Mouse (Mus musculus) megakaryocyte, adult 5-6 weeks (primary cell): ENCODE measurements around the gene Eid2. TPM values are rescaled to one million over a fixed set of nuclear protein-coding genes. Genes with fewer than 3 reads are reported as not detected.
"Not testable (repeated sequence)": the region's sequence is repeated elsewhere in the genome, so short reads cannot be mapped to it uniquely, and the experiment has no call there.

ENCODE experiments used
- ATAC-seq: 2 replicates; pipeline ENCODE4 v1.8.0; 2016; ENCODE audit warnings: mild to moderate bottlenecking, inconsistent platforms; ENCODE audit not compliant: poor library complexity, severe bottlenecking
- total RNA-seq, 2 experiments: library from RNA; stranded (forward) in 1 of 2; stranded (reverse) in 1 of 2; fragments of 153-499, 151-499 nt in 1 of 2; fragments of 221-1000, 200-1000 nt in 1 of 2; gene quantifications; 2 replicates each; pipeline versions ENCODE4 v1.2.3 to v1.2.4; 2015 to 2017

Eid2 gene
- total RNA-seq (2015) (0.68 and 1.1 TPM in 2 replicates), total RNA-seq (2017) (0.40 and 0.57 TPM in 2 replicates)

DNA sequence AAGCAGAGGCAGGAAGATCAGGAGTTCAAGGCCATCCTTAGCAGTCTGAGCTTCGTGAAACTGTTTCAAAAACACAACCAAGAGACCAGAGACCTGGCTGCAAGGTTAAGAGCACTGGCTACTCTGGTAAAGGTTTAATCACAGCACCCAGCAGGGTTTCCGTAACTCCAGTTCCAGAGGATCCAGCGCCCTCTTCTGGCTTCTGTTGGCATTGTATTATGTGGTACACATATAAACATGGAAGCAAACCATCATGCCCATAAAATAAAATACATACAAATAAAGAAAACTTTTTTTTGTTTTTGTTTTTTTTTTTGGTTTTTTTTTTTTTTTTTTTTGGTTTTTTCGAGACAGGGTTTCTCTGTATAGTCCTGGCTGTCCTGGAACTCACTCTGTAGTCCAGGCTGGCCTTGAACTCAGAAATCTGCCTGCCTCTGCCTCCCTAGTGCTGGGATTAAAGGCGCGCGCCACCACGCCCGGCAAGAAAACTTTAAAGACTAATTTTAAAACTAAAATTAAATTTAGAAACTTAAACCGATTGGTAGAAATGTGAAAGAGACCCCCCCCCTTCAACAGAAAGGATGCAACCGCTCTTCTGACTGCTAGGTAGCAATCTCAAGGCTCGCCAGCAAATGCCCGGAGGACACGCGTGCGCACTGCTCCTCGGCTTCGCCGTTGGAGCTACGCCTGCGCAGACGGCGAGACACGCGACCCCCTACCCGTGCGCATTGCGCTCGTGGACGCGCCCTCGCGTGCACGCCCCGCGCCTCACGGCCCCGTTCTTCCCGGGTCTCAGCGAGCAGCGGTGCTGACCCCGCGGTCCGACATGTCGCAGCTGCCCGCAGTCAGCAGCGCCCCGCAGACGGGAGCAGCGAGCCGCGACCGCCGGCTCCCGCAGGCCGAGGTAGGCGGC, at the start of gene Eid2:
Gene Eid2 (plus strand): TSS at position 753 of the 913 bp plus-strand sequence.
- no peak for ATAC-seq

DNA sequence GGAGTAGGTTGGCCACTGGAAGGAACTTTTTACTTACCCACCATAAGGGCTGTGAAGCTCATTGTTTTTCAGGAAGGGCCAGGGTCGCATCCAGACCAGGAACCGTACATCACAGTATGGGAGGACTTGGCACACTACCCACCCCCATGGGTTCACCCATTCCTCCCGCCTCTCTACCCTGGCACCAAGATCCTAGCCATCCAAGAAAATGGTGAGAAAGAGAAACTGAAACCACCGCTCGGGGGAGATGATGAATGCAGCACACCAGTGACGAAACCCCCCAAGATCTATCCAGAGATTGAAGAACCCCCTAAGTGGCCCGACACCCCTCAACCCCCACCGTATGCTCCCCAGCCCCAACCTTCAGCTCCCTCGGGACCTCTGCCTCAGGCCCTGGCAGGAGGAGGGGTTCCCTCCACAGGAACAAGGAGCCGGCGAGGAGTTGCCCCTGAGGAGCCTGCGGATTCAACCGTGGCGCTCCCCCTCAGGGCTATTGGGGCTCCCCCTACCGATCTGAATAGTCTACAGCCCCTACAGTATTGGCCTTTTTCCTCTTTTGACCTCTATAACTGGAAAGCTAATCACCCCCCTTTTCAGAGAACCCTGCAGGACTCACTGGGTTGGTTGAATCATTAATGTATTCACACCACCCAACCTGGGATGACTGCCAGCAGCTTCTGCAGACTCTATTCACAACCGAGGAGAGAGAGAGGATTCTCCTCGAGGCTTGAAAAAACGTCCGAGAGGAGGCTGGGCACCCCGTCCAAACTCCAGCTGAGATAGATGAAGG, 48.5 kb upstream of the Eid2 start:
- not testable (repeated sequence) for ATAC-seq

DNA sequence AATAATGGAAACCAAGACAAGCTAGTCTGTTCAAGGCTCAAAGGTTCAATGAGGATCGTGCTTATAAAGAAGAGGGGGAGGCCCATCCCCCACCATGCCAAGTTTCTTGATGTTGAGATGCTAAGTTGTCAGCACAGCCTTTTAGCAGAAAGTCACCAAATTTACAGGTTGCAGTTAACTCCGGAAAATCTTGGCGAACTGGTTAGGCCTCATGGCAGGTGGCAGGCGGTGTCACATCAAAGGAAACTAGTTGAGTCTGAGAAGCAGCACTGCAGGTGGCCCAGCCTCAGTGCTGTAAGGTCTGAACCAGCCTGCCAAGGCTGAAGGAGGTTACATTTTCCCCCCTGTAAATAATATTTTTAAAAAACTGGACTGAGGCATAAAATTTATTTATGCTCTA, 40.8 kb upstream of the Eid2 start:
- ATAC-seq = not testable (repeated sequence)

DNA sequence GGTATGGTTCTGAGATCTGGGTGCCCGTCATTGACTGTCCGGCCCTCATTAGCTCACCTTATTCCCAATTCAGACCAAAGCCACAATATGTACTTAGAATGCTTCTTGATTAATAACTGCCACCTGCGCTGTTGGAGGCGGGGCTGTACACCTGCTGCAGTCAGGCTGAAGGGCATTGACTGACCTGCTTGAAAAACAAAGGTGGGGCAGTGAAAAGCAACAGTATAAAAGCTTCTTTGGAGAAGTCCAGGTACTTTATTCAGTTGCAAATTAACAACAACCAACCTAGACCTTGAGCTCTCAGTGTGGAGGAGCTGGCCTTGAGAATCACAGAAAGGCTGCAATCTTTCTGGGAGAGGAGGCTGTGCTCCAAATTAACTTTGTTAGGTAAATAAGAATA, 40.3 kb upstream of the Eid2 start:
- not testable (repeated sequence) for ATAC-seq

DNA sequence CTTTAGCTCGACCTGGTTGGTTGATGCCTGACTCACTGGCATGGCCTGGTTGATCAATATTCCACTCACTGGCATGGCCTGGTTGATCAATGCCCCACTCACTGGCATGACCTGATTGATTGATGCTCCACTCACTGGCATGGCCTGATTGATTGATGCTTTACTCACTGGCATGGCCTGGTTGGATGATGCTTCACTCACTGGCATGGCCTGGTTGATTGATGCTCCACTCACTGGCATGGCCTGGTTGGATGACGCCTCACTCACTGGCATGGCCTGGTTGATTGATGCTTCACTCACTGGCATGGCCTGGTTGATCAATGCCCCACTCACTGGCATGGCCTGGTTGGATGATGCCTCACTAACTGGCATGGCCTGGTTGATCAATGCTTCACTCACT, 23.7 kb upstream of the Eid2 start:
- ATAC-seq = not testable (repeated sequence)

DNA sequence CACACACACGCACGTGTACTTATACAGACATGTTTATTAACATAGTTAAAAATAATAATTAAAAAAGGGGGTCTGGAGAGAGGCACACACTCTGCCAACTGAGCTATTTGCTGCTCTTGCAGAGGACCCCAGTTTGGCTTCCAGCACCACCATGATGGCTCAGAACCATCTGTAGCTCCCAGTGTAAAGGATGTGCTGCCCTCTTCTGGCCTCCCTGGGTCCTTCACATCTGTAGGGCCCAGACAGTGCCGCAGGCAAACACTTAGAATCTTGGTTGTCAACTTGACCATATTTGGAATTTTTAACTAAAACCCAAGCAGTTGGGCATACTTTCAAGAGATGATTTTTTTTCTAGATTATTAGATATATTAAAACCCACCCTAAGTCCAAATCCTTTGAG, 18.7 kb upstream of the Eid2 start:
- no peak for ATAC-seq

DNA sequence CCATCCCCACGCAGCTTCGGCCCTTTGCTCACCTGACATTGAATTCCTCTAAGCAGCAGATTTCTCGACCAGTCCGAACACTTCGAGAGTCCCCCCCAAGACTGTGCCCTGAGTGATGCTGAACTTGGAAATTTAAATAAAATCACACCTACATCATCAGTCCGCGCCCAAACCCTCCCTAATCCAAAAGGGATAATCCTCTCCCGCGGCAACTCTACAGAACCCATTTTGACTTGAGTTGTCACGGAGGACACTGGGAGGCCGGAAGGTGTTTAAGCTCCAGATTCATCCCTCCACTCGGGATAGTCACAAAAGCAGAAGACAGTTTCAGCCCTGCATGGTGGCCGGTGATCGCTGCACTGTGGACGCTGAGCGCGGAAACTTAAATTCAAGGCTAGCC, 15.7 kb upstream of the Eid2 start:
- ATAC-seq = no peak

DNA sequence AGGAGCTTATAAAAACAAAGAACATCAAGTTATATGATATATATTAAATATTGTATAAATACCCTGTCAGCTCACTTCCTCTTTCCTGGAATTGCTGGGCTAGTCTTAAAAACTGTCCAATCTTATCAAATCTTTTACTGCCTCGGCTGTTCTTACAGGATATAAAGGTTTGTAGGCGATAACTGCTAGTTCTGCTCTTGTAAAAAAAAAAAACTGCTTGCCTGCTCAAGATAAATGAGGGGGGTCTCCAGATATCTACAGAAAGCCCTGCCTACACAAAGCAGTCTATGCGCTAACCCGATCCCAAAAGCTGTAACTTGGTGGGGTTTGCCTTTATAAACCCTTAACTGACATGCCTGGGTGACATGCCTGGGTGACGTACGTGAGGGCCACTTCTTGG, 13.1 kb upstream of the Eid2 start:
- ATAC-seq = no peak

DNA sequence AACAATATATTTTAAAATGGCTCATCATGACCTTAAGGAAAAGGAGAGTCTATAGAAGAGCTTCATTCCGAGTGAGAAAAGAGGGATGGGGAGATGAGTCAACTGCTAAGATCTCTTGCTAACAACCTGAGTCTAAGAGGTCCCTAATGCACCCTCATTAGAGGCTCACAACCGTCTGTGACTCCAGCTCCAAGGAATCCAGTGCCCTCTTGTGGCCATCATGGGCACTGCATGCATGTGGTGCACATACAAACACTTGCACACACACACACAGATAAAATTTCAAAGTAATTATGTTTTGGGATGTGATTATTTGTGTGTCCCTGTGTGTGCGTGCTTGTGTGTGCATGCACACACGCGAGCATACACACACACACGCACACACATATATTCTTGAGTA, 12.2 kb upstream of the Eid2 start:
- no peak for ATAC-seq

DNA sequence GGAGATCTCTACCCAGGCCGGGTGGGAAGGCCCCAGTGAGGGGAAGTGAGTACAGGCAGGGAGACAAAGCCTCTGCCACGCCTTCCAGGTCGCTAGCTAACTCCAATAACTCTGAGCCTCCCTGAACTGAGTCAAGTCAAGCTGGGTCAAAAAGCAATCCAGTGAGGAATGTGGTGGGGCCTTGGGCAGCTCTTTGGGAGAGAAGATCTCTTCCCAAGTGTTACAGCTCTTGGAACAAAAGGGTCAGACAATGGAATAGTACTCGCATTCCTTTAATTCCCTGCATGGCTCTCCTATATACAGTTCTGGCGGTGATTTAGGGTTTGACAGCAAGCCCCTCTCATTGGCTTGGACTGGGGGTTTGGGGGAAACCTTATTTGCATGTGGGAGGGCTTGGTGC, 4.8 kb upstream of the Eid2 start:
- ATAC-seq = no peak

DNA sequence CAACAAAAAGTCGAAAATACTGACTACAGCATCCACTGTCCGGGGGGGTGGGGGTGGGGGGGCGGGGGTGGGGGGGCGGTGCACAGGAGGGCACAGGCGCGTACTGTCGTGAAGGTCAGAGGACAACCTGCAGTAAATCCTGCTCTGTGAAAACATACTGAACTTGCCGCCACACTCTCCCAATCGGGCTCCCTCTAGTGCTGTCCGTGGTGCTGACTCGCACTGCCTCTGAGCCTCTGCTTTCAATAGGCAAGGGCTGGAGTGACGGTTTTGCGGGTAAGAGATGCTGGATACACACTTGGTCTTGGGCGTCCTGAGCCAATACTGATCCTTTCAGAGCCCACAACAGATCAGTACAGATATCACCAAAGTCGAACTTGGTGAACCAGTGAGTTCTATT, 3.9 kb upstream of the Eid2 start:
- ATAC-seq = no peak

DNA sequence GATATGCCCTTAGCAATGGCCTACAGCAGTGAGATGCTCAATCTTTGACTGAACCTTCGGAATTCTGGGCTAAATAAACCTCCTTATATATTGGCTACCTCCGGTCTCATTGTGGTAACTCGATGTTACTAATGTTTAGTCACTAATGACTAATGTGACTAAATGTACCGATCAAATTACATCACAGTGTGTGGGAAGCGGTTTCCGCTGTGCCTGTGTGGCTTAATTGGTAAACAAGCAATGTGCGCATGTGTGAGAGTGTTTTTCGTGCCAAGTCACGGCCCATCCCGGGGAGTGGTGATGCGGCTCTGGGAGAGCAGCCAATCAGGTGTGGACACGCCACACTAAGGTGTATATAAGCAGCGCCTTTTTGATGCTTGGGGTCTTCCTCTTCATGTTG, 2.3 kb upstream of the Eid2 start:
- no peak for ATAC-seq

DNA sequence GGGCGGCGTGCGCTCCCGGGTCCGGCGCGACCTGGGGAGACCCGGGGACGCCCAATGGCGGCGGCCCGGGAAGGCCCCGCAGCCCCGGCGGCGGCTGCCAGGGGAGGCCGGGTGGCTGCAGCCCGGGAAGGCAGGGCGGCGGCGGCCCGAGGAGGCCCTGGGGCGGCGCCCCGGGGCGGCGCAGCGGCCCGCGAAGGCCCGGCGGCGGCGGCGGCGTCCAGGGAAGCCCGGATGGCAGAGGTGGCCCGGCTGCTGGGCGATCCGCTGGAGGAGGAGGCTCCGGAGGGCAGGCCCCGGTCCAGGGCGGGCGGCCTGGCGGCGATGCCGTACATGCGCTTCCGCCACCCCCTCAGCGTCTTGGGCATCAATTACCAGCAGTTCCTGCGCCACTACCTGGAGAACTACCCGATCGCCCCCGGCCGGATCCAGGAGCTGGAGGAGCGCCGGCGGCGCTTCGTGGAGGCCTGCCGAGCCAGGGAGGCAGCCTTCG, 406 bp downstream of the Eid2 start:
- ATAC-seq = peak; percentile 27; the same call in 1 of the 2 replicates

DNA sequence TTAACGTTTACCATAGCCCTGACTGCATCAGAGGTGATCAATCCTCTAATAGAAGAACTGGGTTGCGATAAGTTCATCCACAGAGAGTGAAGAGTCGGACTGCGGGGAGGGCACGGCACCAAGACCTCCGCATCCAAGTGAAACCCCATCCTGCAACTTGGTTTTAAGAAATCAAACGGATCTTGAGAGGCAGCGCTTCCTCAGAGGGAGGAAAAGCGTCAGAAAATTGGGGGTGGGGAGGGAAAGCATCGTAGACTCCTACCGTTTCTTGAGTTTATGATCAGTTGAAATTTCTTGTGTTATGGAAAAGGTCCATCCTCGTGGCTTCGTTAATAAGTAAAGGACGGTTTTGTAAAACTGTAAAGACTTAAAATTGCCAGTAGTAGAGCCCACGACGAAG, 895 bp downstream of the Eid2 start:
- no peak for ATAC-seq

DNA sequence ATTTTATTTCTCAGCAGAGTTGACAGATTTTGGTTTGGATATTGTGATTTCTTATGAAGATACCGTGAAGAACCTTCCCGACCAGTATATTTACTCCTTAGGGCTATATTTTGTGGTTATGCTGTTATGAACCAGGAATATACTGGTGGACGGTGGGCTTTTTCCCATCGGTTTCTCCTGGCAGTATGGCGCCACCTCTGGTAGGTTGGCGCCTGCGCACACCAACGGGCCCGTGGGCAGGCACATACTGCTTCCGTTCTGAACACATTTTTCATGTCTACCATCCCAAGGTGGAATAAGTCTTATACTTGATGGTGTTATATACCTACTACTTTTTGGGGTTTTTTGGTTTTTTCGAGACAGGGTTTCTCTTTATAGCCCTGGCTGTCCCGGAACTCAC, 1.7 kb downstream of the Eid2 start:
- ATAC-seq = no peak

DNA sequence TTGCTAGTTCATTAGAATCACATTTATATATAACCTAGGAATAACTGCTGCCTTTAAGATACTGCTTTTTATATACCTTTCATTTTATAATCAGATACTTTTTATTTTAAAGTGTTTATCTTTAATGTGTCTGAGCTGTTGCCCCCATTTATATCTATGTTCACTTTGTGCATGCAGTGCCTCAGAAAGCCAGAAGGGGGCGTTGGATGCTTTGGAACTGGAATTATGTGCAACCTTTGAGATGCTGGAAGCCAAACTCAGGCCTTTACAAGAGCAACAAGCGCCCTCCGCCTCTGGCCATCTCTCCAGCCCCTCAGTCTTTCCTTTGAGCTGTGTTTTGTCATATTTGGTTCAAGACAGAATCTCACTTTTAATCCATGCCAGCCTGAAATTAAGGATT, 4.1 kb downstream of the Eid2 start:
- ATAC-seq = no peak

DNA sequence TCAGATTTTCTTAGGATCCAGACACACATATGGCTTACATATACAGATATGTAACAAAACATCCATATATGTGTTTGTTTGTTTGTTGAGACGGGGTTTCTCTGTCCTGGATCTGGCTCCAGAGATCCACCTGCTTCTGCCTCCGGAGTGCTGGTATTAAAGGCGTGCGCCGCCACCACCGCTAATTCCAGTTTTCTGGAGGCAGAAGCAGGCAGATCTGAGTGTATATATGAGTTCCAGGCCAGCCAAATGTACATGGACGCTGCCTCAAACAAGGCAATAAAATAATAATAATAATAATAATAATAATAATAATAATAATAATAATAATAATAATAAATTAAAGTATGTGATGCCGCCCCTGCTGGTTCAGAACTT, 9.5 kb downstream of the Eid2 start:
- no peak for ATAC-seq

DNA sequence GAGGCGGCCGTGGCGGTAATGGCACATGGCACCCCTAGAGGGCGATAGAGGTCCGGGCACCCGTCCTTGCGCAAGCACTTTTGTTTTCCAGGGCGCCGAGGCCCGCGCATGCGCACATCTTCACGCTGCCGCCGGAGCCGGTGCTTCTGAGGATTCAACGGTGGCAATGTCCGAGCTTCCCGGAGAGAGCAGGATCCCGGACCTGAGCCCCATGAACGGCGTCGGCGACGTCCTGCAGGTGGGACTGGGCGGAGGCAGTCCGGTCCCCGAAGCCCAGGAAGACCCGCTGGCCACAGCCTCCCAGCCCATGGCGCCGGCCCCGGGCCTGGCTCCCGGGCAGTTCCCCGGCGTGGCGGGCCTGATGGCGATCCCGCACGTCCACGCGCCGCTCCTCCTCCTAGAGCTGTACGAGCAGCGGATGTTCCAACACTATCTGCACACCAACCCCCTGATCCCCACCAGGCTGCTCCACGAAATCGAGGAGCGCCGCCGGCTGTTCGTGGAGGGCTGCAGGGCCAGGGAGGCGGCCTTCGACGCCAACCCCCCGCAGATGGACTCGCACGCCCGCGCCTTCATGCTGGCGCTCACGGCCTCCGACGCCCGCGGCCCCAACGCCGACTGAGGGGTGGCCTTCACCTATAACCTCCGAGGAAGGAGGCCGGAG, 10.1 kb downstream of the Eid2 start, which contains the start of gene Eid2b:
Gene Eid2b (plus strand): TSS at position 125 of the 664 bp plus-strand sequence.
- peak; percentile 99 for ATAC-seq

DNA sequence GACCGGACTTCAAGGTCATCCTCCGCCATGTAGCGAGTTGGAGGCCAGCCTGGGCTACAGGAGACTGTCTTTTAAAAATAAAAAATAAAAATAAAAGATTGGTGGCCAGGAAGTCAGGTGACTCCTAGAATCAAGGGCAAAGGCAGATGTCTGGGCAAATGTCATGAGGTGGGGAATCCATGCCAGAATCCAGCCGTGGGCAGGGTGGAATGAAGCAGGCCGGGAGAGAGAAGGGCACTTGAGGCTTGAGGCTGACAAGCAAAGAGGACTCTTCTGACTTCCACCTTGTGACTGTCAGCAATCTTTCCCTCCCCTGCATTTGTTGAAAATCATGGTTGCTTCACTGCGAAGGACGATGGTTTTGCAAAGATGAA, 10.6 kb downstream of the Eid2 start:
- no peak for ATAC-seq

DNA sequence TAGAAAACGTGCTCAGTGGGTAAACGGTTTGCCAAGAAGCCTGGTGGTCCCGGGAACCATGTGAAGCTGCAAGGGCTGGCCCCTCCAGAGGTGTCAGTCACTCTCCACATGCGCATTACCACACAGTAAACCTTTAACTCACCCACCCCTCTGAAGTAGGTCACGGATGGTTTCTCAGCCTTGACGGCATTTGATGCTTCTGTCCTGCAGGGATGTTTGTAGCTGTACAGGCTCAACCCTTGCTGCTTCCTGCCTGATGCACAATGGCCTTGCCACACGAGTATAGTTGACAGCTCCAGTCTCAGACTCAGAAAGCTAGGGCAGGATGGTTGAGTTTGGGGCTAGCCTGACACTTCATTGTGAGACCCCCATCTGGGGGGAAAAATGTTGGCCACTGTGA, 12.9 kb downstream of the Eid2 start:
- ATAC-seq = no peak

DNA sequence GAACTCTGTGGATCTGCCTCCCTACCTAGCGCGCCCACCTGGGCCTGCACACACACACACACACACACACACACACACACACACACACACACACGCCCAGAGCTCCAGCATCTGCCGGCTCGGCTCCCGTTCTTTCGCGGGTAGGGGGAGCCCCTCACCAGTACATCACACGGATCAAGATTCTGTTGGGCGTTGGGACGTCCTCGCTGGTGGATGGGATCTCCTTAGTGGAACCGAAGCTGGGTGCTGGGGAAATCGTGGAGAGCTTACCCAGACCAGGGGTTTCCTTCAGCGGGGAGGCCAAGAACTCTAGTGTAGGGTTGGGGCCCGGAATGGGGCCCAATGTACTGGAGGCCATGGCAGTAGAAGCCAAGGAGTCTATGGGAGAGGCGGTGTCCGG, 22.5 kb downstream of the Eid2 start:
- ATAC-seq = no peak
